Comparison of ENCODE assay signal across 9 mouse cellular contexts in genomic region chr9:20972141-20972992, GRCm38 (mm10). TPM values are rescaled to one million over a fixed set of nuclear protein-coding genes. Genes with fewer than 3 reads are reported as not detected.
A peak's percentile ranks its signal among the peaks of the same experiment; 100 is the strongest.
DNase-seq lines count a peak whose midpoint lies in the region; ATAC-seq and TF ChIP-seq lines count a peak whose summit lies in the region.
"Had no signal": no experiment of that assay in that cellular context is flagged by ENCODE, and none has a peak within 500 bp of the region (broad histone marks: within the 10 kb centered on the region; RNA-seq: fewer than 3 reads in every experiment).

No protein-coding gene starts in this region.

- H3K27ac ChIP-seq in brown adipose tissue, adult 24 weeks (replicated peaks; ENCODE audit: low read depth, low read length): 0 out of 2 replicates have a peak overlapping the region, but pooled peaks have one; percentile 28
- H3K27ac ChIP-seq in embryonic facial prominence, embryonic 11.5 days (replicated peaks; ENCODE audit: low read depth, low read length): peak overlapping the region; percentile 66
- peak overlapping the region; percentile 83 for H3K27ac ChIP-seq in intestine, postnatal 0 days (ENCODE audit: low read depth, low read length)
- no peak overlapping the region for H3K27ac ChIP-seq in midbrain, embryonic 16.5 days (ENCODE audit: low read length)

- no peak overlapping the region for H3K4me3 ChIP-seq in brown adipose tissue, adult 24 weeks (ENCODE audit: insufficient read depth, low read depth, low read length)
- H3K4me3 ChIP-seq in embryonic facial prominence, embryonic 11.5 days (ENCODE audit: low read depth, low read length): peak overlapping the region; percentile 26
- H3K4me3 ChIP-seq in intestine, postnatal 0 days (ENCODE audit: low read depth, low read length): 0 out of 2 replicates have a peak overlapping the region, but pooled peaks have one; percentile 1
- H3K4me3 ChIP-seq in midbrain, embryonic 16.5 days (ENCODE audit: low read depth, low read length): no peak overlapping the region
- H3K4me3 ChIP-seq: erythroblast, embryonic 14.5 days had no signal

- TF ChIP-seq CTCF in intestine, postnatal 0 days (IDR thresholded peaks at IDR 0.05; ENCODE audit: low read depth): no peak

- peak overlapping the region; percentile 39 for H3K9ac ChIP-seq in embryonic facial prominence, embryonic 11.5 days (replicated peaks; ENCODE audit: low read length)
- no peak overlapping the region for H3K9ac ChIP-seq in intestine, postnatal 0 days (ENCODE audit: low read depth, low read length)
- H3K9ac ChIP-seq in midbrain, embryonic 16.5 days (ENCODE audit: low read depth, low read length): 0 out of 2 replicates have a peak overlapping the region, but pooled peaks have one; percentile 27

- 12% methylated on average over 28 of the region's 28 CpGs for WGBS in embryonic facial prominence, embryonic 11.5 days
- WGBS in intestine, postnatal 0 days: 38% methylated on average over 28 of the region's 28 CpGs
- 32% methylated on average over 28 of the region's 28 CpGs for WGBS in midbrain, embryonic 16.5 days

- no peaks in the 10 kb centered on the region for H3K9me3 ChIP-seq in embryonic facial prominence, embryonic 11.5 days (replicated peaks; ENCODE audit: control insufficient read depth, low read length)
- no peaks in the 10 kb centered on the region for H3K9me3 ChIP-seq in intestine, postnatal 0 days (ENCODE audit: control insufficient read depth)
- no peaks in the 10 kb centered on the region for H3K9me3 ChIP-seq in midbrain, embryonic 16.5 days (replicated peaks; ENCODE audit: control insufficient read depth, low read length, poor library complexity, severe bottlenecking)

- no peaks in the 10 kb centered on the region for H3K27me3 ChIP-seq in embryonic facial prominence, embryonic 11.5 days (ENCODE audit: control insufficient read depth, insufficient read depth, low read length)
- no peaks in the 10 kb centered on the region for H3K27me3 ChIP-seq in intestine, postnatal 0 days (replicated peaks; ENCODE audit: control insufficient read depth, insufficient read depth, low read length)
- no peaks in the 10 kb centered on the region for H3K27me3 ChIP-seq in midbrain, embryonic 16.5 days (ENCODE audit: control insufficient read depth, insufficient read depth, low read depth, low read length)

- ATAC-seq in embryonic facial prominence, embryonic 11.5 days (replicated peaks; ENCODE audit: insufficient number of reproducible peaks, low FRiP score, low TSS enrichment, low read depth): peak; percentile 31
- ATAC-seq in intestine, postnatal 0 days: 0 out of 2 replicates have a peak, but pooled peaks have one; percentile 8
- ATAC-seq in midbrain, embryonic 16.5 days: peak; percentile 40; the same call in 1 of the 2 replicates

- 0 out of 2 replicates have a peak, but pooled peaks cover 2% of the 10 kb centered on the region for H3K4me1 ChIP-seq in brown adipose tissue, adult 24 weeks (ENCODE audit: control insufficient read depth, insufficient read depth, insufficient read length, low read length)
- peaks cover 5% of the 10 kb centered on the region for H3K4me1 ChIP-seq in embryonic facial prominence, embryonic 11.5 days (ENCODE audit: control insufficient read depth, insufficient read depth, low read length)
- H3K4me1 ChIP-seq in intestine, postnatal 0 days (replicated peaks; ENCODE audit: control insufficient read depth, insufficient read depth, low read length): peaks cover 9% of the 10 kb centered on the region
- peaks cover 11% of the 10 kb centered on the region; the same call in 1 of the 2 replicates for H3K4me1 ChIP-seq in midbrain, embryonic 16.5 days (ENCODE audit: control insufficient read depth, insufficient read depth, low read length)

- intact Hi-C loops in left cerebral cortex, postnatal 10 days (cut with DNase I): no loop called here

- H3K4me2 ChIP-seq in embryonic facial prominence, embryonic 11.5 days (ENCODE audit: low read depth, low read length): peak overlapping the region; percentile 42
- H3K4me2 ChIP-seq in intestine, postnatal 0 days (replicated peaks; ENCODE audit: low read depth): peak overlapping the region; percentile 40
- H3K4me2 ChIP-seq in midbrain, embryonic 16.5 days (ENCODE audit: low read length): peak overlapping the region; percentile 31

- H3K36me3 ChIP-seq in embryonic facial prominence, embryonic 11.5 days (replicated peaks; ENCODE audit: control insufficient read depth, insufficient read depth, low read depth, low read length): peaks cover 9% of the 10 kb centered on the region
- H3K36me3 ChIP-seq in intestine, postnatal 0 days (ENCODE audit: control insufficient read depth, insufficient read depth): peaks cover 17% of the 10 kb centered on the region
- H3K36me3 ChIP-seq in midbrain, embryonic 16.5 days (ENCODE audit: control insufficient read depth, insufficient read depth, low read length): no peaks in the 10 kb centered on the region

- peak; percentile 59 for DNase-seq in embryonic facial prominence, embryonic 11.5 days (ENCODE audit: low spot score)
- peak; percentile 99 for DNase-seq in heart, adult 11 months
- DNase-seq in left cerebral cortex, postnatal 10 days (ENCODE audit: extremely low spot score in 1 of 2, low spot score in 2 of 2): peak; percentile 59 to 67
- DNase-seq in urinary bladder, postnatal 25 days (ENCODE audit: low spot score): peak; percentile 47
- DNase-seq in c-Kit-positive CD71-positive TER-119-positive erythroid progenitor cells, embryonic 14.5 days (ENCODE audit: low spot score): no peak

RNA-seq across cellular contexts. Expression of gene S1pr2, which starts 4.2 kb away (rescaled TPM):
- 1.3 and 2.6 TPM in 2 replicates for polyA plus RNA-seq in brown adipose tissue, adult 24 weeks (2012; ENCODE audit: insufficient read depth, insufficient read length, missing spikeins)
- polyA plus RNA-seq in embryonic facial prominence, embryonic 11.5 days (2014; fragmentation: Nextera tagmentation; extraction: Ambion mirVana): 37.5 and 43.6 TPM in 2 replicates
- polyA plus RNA-seq in intestine, postnatal 0 days (2015; fragmentation: Nextera tagmentation; extraction: Ambion mirVana): 9.5 and 11.4 TPM in 2 replicates
- total RNA-seq in left cerebral cortex, postnatal 10 days (2021): 1 to 10 TPM; 1.5 to 1.6 TPM
- polyA plus RNA-seq in midbrain, embryonic 16.5 days (2015; fragmentation: Nextera tagmentation; extraction: Ambion mirVana): 9.7 and 10.3 TPM in 2 replicates

RNA-seq across cellular contexts. Expression of gene Dnmt1, which starts 12.7 kb away (rescaled TPM):
- 3.5 and 7.7 TPM in 2 replicates for polyA plus RNA-seq in brown adipose tissue, adult 24 weeks (2012; ENCODE audit: insufficient read depth, insufficient read length, missing spikeins)
- 82.0 and 88.1 TPM in 2 replicates for polyA plus RNA-seq in embryonic facial prominence, embryonic 11.5 days (2014; fragmentation: Nextera tagmentation; extraction: Ambion mirVana)
- 18.5 and 19.2 TPM in 2 replicates for polyA plus RNA-seq in intestine, postnatal 0 days (2015; fragmentation: Nextera tagmentation; extraction: Ambion mirVana)
- total RNA-seq in left cerebral cortex, postnatal 10 days (2021): 10 to 100 TPM; 51.1 to 54.7 TPM
- polyA plus RNA-seq in midbrain, embryonic 16.5 days (2015; fragmentation: Nextera tagmentation; extraction: Ambion mirVana): 67.7 and 71.7 TPM in 2 replicates

RNA-seq across cellular contexts. Expression of gene Mrpl4, which starts 30.2 kb away (rescaled TPM):
- 140 and 185 TPM in 2 replicates for polyA plus RNA-seq in brown adipose tissue, adult 24 weeks (2012; ENCODE audit: insufficient read depth, insufficient read length, missing spikeins)
- polyA plus RNA-seq in embryonic facial prominence, embryonic 11.5 days (2014; fragmentation: Nextera tagmentation; extraction: Ambion mirVana): 139 and 147 TPM in 2 replicates
- 107 and 113 TPM in 2 replicates for polyA plus RNA-seq in intestine, postnatal 0 days (2015; fragmentation: Nextera tagmentation; extraction: Ambion mirVana)
- 10 to 100 TPM; 53.3 to 56.0 TPM for total RNA-seq in left cerebral cortex, postnatal 10 days (2021)
- polyA plus RNA-seq in midbrain, embryonic 16.5 days (2015; fragmentation: Nextera tagmentation; extraction: Ambion mirVana): 101 and 104 TPM in 2 replicates

RNA-seq across cellular contexts. Expression of gene Icam1, which starts 43.4 kb away (rescaled TPM):
- polyA plus RNA-seq in brown adipose tissue, adult 24 weeks (2012; ENCODE audit: insufficient read depth, insufficient read length, missing spikeins): 2.3 and 3.1 TPM in 2 replicates
- 4.5 and 5.8 TPM in 2 replicates for polyA plus RNA-seq in embryonic facial prominence, embryonic 11.5 days (2014; fragmentation: Nextera tagmentation; extraction: Ambion mirVana)
- 10.2 and 11.8 TPM in 2 replicates for polyA plus RNA-seq in intestine, postnatal 0 days (2015; fragmentation: Nextera tagmentation; extraction: Ambion mirVana)
- 1 to 10 TPM; 3.1 to 3.3 TPM for total RNA-seq in left cerebral cortex, postnatal 10 days (2021)
- polyA plus RNA-seq in midbrain, embryonic 16.5 days (2015; fragmentation: Nextera tagmentation; extraction: Ambion mirVana): 3.0 and 3.1 TPM in 2 replicates

RNA-seq across cellular contexts. Expression of gene Icam4, which starts 56.8 kb away (rescaled TPM):
- not detected in 2 replicates for polyA plus RNA-seq in brown adipose tissue, adult 24 weeks (2012; ENCODE audit: insufficient read depth, insufficient read length, missing spikeins)
- 5.6 and 6.1 TPM in 2 replicates for polyA plus RNA-seq in embryonic facial prominence, embryonic 11.5 days (2014; fragmentation: Nextera tagmentation; extraction: Ambion mirVana)
- 0.12 and 0.20 TPM in 2 replicates for polyA plus RNA-seq in intestine, postnatal 0 days (2015; fragmentation: Nextera tagmentation; extraction: Ambion mirVana)
- under 1 TPM in 1 of 2 experiments, not detected in 1; 0.63 TPM for total RNA-seq in left cerebral cortex, postnatal 10 days (2021)
- 0.24 TPM in 1 of 2 replicates, not detected in the other for polyA plus RNA-seq in midbrain, embryonic 16.5 days (2015; fragmentation: Nextera tagmentation; extraction: Ambion mirVana)

Comparison
In these comparisons a context has a peak if more than half of its experiments do, and no peak if none do; other contexts are left out.
1. H3K4me3 ChIP-seq: peak in embryonic facial prominence, embryonic 11.5 days (single experiment) and intestine, postnatal 0 days (single experiment); none in brown adipose tissue, adult 24 weeks (single experiment) and midbrain, embryonic 16.5 days (single experiment).
2. Peak in every context shown above with its lines, with median percentiles within 50 percentile points of each other: ATAC-seq and H3K4me2 ChIP-seq.